Mouse (Mus musculus): ENCODE results near the gene Selenok. TPM values are rescaled to one million over a fixed set of nuclear protein-coding genes. Genes with fewer than 3 reads are reported as not detected.
A peak's percentile ranks its signal among the peaks of the same experiment; 100 is the strongest.

Selenok gene
- polyA plus RNA-seq, 1 experiment from 2014 or later, result 445 TPM

DNA sequence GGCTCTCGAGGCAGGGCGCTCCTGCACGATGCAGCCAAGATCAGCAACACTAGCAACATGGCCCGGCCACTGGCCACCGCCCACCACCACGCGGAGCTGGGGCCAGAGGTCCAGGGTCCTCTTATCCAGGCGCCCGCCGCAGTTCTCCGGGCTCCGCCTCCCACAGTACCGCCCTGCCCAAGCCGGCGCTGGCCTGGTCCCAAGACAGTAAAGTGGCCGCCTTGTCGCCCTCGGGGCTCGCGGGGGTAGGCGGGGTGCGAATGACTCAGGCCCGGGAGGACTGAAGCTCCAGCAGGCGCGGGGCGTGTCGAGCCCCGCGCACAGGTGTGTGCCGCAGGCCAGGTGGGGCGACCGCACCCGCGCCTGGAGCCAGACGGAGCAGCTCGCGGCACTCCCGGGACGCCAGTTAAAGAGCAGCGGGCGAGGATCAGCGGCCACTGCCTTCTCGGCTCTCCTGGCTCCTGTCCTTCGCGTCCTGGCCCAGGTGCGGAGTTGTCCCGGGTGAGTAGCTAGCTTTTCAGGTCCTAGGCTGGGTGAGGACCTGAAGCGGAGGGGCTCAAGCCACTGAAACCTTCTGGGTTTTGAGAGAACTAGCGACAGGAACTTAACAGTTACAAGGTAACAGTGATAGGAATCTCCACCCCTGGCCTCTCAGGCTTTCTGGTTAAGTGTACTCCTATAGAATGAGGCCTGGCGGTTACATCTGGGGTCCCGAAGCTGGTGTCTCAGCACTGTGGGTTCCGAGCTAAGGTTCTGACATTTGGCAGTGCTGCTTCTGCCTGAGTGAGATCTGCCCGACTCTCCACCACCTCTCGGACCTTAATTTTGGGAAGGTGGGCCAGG lies 40.8 kb downstream of the Selenok start, which contains the start of the genes Il17rb and Chdh:
Gene Il17rb, minus strand, starts transcription at position 164 of the 843 bp plus-strand sequence.
Gene Chdh, plus strand, starts transcription at position 291 of the 843 bp plus-strand sequence.
- Histone ChIP-seq H3K4me2 (replicated peaks; ENCODE audit: low read depth, low read length) (peak within 1 kb of the TSS; percentile 81), H3K36me3 (ENCODE audit: insufficient read depth, low read length) (no peaks in the 10 kb centered on the region), H3K4me3 (ENCODE audit: low read depth, low read length) (peak within 1 kb of the TSS; percentile 35), H3K27ac (ENCODE audit: low read length) (peak within 1 kb of the TSS; percentile 21; the same call in 1 of the 2 replicates), H3K9me3 (ENCODE audit: low read length) (no peaks in the 10 kb centered on the region), H3K4me1 (ENCODE audit: insufficient read depth, low read depth, low read length) (peaks cover 4% of the 10 kb centered on the region; the same call in 1 of the 2 replicates), H3K27me3 (replicated peaks; ENCODE audit: insufficient read depth, low read length) (0 out of 2 replicates have a peak, but pooled peaks cover 3% of the 10 kb centered on the region), H3K9ac (replicated peaks; ENCODE audit: low read depth) (no peak within 1 kb of the TSS)
- TF ChIP-seq EP300 (IDR thresholded peaks at IDR 0.05), result no peak
- TF ChIP-seq CTCF (IDR thresholded peaks at IDR 0.05), result no peak
- WGBS, result 10% methylated on average over 48 of the region's 54 CpGs
- DNase-seq (ENCODE audit: low spot score) (peak; percentile 77), ATAC-seq (peak; percentile 92)

DNA sequence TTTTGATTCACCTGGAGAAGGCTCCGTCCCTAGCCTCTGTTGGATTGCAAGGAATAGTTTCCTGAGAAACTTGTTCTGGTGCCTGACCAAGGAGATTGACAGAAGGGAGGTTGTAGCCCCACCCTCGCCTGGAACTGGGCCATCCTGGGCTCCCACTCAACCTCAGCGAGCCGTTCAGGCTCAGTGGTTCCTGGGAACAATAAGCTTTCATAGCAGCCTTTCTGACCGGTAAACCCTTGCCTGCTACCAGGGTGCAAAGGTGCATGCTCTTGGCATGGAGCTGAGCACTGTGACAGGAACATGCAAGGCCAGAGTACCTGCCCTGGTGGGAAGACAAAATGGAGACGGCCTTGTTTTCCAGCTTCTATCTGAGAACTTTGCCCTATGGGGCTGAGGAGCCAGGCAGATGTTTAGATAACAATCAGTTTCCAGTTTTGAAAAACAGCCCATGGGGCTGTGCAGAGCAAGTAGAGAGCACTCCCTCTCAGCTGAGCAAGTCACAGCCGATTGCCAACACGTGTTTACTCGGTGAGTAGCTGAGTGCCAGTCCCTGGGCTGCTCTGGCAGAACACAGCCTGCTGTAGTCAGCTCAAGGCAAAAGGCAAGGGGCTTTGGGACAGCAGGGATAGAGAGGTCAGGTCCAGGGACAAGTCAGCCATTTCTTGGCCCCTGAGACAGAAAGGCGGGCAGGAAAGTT lies 41.9 kb downstream of the Selenok start:
- ATAC-seq (peak; percentile 43), DNase-seq (ENCODE audit: low spot score) (peak; percentile 19)
- H3K36me3 ChIP-seq (ENCODE audit: insufficient read depth, low read length), result no peaks in the 10 kb centered on the region
- no peak overlapping the region for H3K27ac ChIP-seq (ENCODE audit: low read length)
- H3K9me3 ChIP-seq (ENCODE audit: low read length), result no peaks in the 10 kb centered on the region
- 0 out of 2 replicates have a peak, but pooled peaks cover 3% of the 10 kb centered on the region for H3K27me3 ChIP-seq (replicated peaks; ENCODE audit: insufficient read depth, low read length)
- 38% methylated on average over 10 of the region's 10 CpGs for WGBS
- H3K4me2 ChIP-seq (replicated peaks; ENCODE audit: low read depth, low read length), result peak overlapping the region; percentile 81
- no peak overlapping the region for H3K4me3 ChIP-seq (ENCODE audit: low read depth, low read length)
- H3K9ac ChIP-seq (replicated peaks; ENCODE audit: low read depth), result no peak overlapping the region
- TF ChIP-seq CTCF (IDR thresholded peaks at IDR 0.05) (no peak), EP300 (IDR thresholded peaks at IDR 0.05) (no peak)
- H3K4me1 ChIP-seq (ENCODE audit: insufficient read depth, low read depth, low read length), result peaks cover 4% of the 10 kb centered on the region; the same call in 1 of the 2 replicates

DNA sequence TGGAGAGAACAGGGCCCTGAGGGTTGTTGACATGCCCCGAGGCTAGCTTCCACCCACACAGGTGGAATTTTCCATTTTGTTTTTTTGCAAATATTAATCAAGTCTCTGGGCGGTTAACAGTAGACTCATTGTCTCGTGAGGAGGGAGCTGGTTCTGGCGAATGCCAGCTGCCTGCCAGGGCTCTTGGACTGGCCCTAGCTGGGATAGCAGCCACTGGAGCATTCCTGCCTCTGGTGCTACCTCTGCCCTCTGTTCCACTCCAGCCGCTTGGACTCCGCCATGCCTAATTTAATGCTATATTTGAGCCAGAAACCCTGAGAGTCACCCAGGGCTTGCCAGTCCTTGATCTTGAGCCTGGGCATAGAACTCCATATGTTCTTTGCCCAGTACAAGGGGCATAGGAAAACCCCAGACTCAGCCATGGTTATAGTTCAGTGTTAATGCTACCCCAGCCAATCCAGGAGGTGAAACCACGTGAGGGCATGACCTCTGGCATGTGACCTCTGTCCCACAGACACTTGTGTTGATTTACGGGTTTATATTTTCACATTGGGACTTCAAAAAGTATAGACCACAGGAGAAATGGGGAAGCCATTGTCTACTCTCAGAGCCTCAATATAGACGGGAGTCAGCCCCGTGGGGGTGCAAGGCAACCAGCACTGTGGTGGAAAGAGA lies 43.9 kb downstream of the Selenok start:
- Histone ChIP-seq H3K9me3 (ENCODE audit: low read length) (no peaks in the 10 kb centered on the region), H3K4me1 (ENCODE audit: insufficient read depth, low read depth, low read length) (peaks cover 4% of the 10 kb centered on the region; the same call in 1 of the 2 replicates), H3K27me3 (replicated peaks; ENCODE audit: insufficient read depth, low read length) (0 out of 2 replicates have a peak, but pooled peaks cover 3% of the 10 kb centered on the region), H3K36me3 (ENCODE audit: insufficient read depth, low read length) (no peaks in the 10 kb centered on the region), H3K9ac (replicated peaks; ENCODE audit: low read depth) (no peak overlapping the region), H3K4me2 (replicated peaks; ENCODE audit: low read depth, low read length) (no peak overlapping the region), H3K4me3 (ENCODE audit: low read depth, low read length) (no peak overlapping the region), H3K27ac (ENCODE audit: low read length) (no peak overlapping the region)
- DNase-seq (ENCODE audit: low spot score) (no peak), ATAC-seq (no peak)
- 64% methylated on average over 10 of the region's 10 CpGs for WGBS
- no peak for TF ChIP-seq CTCF (IDR thresholded peaks at IDR 0.05)
- TF ChIP-seq EP300 (IDR thresholded peaks at IDR 0.05), result no peak

DNA sequence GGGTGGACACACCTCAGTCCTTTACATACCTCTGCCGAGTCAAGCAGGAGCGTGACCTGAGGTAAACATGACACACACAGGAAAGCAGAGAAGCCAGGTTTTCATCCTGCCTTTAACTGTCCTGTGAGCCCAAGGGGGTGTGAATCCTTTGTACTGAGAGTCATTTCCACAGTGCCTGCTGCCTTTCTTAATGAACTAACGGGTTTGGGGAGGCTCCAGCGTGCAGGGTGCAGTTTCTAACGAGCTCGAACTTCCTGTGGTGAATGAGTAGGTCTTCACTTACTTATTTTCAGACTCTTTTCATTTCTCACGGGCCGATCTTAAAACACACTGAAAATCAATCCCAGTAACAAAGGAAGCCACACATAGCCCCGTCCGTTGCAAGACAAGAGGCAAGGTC lies 46.4 kb downstream of the Selenok start:
- Histone ChIP-seq H3K4me2 (replicated peaks; ENCODE audit: low read depth, low read length) (no peak overlapping the region), H3K36me3 (ENCODE audit: insufficient read depth, low read length) (no peaks in the 10 kb centered on the region), H3K4me3 (ENCODE audit: low read depth, low read length) (no peak overlapping the region), H3K27me3 (replicated peaks; ENCODE audit: insufficient read depth, low read length) (0 out of 2 replicates have a peak, but pooled peaks cover under 1% of the 10 kb centered on the region), H3K9ac (replicated peaks; ENCODE audit: low read depth) (no peak overlapping the region), H3K27ac (ENCODE audit: low read length) (no peak overlapping the region), H3K4me1 (ENCODE audit: insufficient read depth, low read depth, low read length) (peaks cover 4% of the 10 kb centered on the region; the same call in 1 of the 2 replicates), H3K9me3 (ENCODE audit: low read length) (no peaks in the 10 kb centered on the region)
- no peak for TF ChIP-seq CTCF (IDR thresholded peaks at IDR 0.05)
- ATAC-seq (no peak), DNase-seq (ENCODE audit: low spot score) (peak; percentile 21)
- WGBS, result 51% methylated on average over 10 of the region's 10 CpGs

DNA sequence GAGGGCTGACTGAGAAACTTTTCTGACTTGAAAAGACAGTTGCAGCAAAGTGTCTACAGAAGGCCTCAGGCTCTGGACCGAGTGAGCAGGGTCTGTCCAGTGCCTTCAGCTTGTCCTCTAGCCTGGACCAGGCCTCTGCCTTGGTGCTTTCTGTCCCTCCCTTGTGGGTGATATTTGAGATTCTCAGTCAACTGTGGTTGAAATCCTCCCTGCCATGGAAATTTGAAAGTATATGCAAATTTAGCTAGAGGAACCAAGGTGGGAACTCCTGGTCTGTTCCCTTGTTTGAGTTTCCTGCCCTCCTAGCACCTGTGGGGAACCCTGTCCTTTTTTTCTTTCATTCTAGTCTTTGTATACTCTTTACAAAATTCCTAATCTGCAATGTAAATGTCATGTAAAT lies 46.9 kb downstream of the Selenok start:
- H3K36me3 ChIP-seq (ENCODE audit: insufficient read depth, low read length), result no peaks in the 10 kb centered on the region
- H3K9ac ChIP-seq (replicated peaks; ENCODE audit: low read depth), result no peak overlapping the region
- H3K4me3 ChIP-seq (ENCODE audit: low read depth, low read length), result no peak overlapping the region
- ATAC-seq, result no peak
- no peak overlapping the region for H3K4me2 ChIP-seq (replicated peaks; ENCODE audit: low read depth, low read length)
- WGBS, result 45% methylated on average over 1 of the region's 1 CpGs
- TF ChIP-seq EP300 (IDR thresholded peaks at IDR 0.05), result no peak
- no peak for TF ChIP-seq CTCF (IDR thresholded peaks at IDR 0.05)
- peaks cover 4% of the 10 kb centered on the region; the same call in 1 of the 2 replicates for H3K4me1 ChIP-seq (ENCODE audit: insufficient read depth, low read depth, low read length)
- no peak for DNase-seq (ENCODE audit: low spot score)
- H3K27ac ChIP-seq (ENCODE audit: low read length), result no peak overlapping the region
- no peaks in the 10 kb centered on the region for H3K27me3 ChIP-seq (replicated peaks; ENCODE audit: insufficient read depth, low read length)
- no peaks in the 10 kb centered on the region for H3K9me3 ChIP-seq (ENCODE audit: low read length)
